Mouse (Mus musculus) ES-Bruce4 (cell line): Measurements from ENCODE around the gene Zfp72. TPM values are rescaled to one million over a fixed set of nuclear protein-coding genes. Genes with fewer than 3 reads are reported as not detected.

Experiments used
- H3K27ac ChIP-seq: 2 replicates; pipeline ENCODE4 v1.5.1; 2012; ENCODE audit warnings: low read length, inconsistent platforms; ENCODE audit not compliant: insufficient read depth
- H3K27me3 ChIP-seq: 2 replicates; pipeline ENCODE4 v1.6.1; 2012; ENCODE audit warnings: mild to moderate bottlenecking, low read length, inconsistent platforms; ENCODE audit not compliant: control insufficient read depth, poor library complexity, insufficient read depth, severe bottlenecking
- H3K36me3 ChIP-seq: 2 replicates; pipeline ENCODE4 v1.6.1; 2012; ENCODE audit warnings: inconsistent platforms, mild to moderate bottlenecking, low read length, moderate library complexity; ENCODE audit not compliant: control insufficient read depth, poor library complexity, insufficient read depth, severe bottlenecking
- H3K4me1 ChIP-seq: one replicate; pipeline ENCODE4 v1.8.1; 2011; ENCODE audit warnings: low read length; ENCODE audit not compliant: control insufficient read depth, insufficient read depth
- H3K4me3 ChIP-seq: 2 replicates; pipeline ENCODE4 v1.5.1; 2011; ENCODE audit warnings: low read depth, mild to moderate bottlenecking, low read length
- H3K9ac ChIP-seq: 2 replicates; pipeline ENCODE4 v1.6.1; 2012; ENCODE audit warnings: low read depth, mild to moderate bottlenecking, inconsistent platforms; ENCODE audit not compliant: poor library complexity, severe bottlenecking
- H3K9me3 ChIP-seq: replicated peaks from 2 replicates; pipeline ENCODE4 v1.6.1; 2012; ENCODE audit warnings: mild to moderate bottlenecking, low read length, inconsistent platforms; ENCODE audit not compliant: control insufficient read depth, poor library complexity, insufficient read depth, severe bottlenecking
- CTCF ChIP-seq: IDR thresholded peaks from one replicate; pipeline ENCODE4 v1.8.1; 2011; ENCODE audit warnings: low read depth, low read length
- EP300 ChIP-seq: IDR thresholded peaks from 2 replicates; pipeline ENCODE4 v1.6.1; 2011; ENCODE audit warnings: low read depth, low read length; ENCODE audit not compliant: insufficient read depth
- POLR2A ChIP-seq: IDR thresholded peaks from one replicate; pipeline ENCODE4 v1.8.1; 2011; ENCODE audit warnings: low read length; ENCODE audit not compliant: insufficient read depth
- polyA plus RNA-seq: library from polyadenylated mRNA; stranded (reverse); fragments of >200 nt; gene quantifications from 2 replicates; pipeline ENCODE4 v1.2.4, GENCODE M21; 2011; ENCODE audit warnings: low read depth; ENCODE audit not compliant: missing spikeins, insufficient read depth, insufficient read length

The Zfp72 gene
- polyA plus RNA-seq, 1 experiment: 5.9 TPM

DNA sequence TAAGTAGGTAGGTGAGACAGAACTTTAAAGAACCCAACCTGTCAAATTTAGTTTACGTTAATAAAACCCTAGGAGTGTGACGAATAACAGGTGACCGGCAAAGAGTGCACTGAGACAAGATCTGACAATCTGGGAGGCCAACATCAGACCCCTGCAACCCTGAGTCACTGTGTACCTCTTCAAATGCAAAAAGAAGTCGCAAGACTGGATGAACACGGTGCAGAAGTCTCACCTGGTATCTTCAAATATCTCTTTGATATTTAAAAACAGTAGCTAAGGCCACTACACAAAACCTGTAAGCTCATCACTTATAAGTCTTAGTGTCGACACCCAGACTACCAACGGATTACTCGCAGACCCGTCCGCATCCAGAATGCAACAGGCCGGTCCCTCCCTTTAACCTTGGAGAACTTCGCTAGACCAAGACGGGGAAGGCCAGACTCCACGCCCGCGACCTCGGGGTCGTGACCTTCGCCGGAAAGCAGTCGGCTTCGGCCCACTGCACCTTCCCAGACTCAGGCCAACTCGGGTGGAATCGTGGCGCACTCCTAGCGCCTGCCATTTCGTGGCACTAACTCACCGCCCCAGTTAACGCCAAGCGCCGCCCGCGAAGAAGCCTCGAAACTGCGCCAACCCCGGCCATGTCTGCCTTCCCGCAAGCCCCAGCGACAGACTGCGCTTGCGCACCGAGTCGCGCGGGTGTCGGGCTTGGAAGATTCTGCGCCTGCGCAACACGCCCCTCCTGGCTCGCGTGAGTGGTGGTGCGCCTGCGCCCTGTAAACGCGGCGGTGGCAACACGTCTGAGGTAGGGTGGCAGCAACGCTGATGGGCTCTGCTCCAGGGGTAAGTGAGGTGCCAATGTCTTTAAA is 40.8 kb downstream of the Zfp72 start, which contains the start of the genes Sdha and Ccdc127:
Gene Sdha, minus strand, starts transcription at position 715 of the 869 bp plus-strand sequence.
Gene Ccdc127, plus strand, starts transcription at position 744 of the 869 bp plus-strand sequence.
- Histone ChIP-seq H3K27me3 (no peaks in the 10 kb centered on the region), H3K36me3 (peaks cover 13% of the 10 kb centered on the region), H3K9me3 (no peaks in the 10 kb centered on the region), H3K4me1 (no peaks in the 10 kb centered on the region), H3K27ac (peak within 1 kb of the TSS; percentile 42; the same call in 1 of the 2 replicates), H3K9ac (peak within 1 kb of the TSS; percentile 61), H3K4me3 (peak within 1 kb of the TSS; percentile 87)
- no peak for TF ChIP-seq EP300
- peak; percentile 96 for TF ChIP-seq POLR2A

DNA sequence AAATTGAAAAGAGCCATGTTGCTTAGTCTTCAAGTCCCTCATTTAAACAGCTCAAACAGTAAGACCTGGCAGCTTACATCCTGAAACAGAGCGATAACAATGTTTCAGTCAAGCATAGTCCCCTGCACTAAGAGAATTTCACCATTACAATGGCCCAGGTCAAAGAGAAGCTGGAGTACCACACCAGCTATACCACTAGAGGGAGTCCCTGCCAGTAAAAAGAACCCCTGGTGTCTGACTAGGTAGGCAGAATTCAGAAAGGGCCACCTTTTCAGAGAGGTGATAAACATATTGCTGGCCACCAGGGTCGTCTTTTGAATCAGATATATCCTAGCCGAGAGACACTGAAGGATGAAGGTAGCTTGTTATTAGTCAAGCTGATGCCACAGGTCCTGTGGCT is 49.6 kb downstream of the Zfp72 start:
- Histone ChIP-seq H3K4me1 (no peaks in the 10 kb centered on the region), H3K9ac (no peak overlapping the region), H3K9me3 (no peaks in the 10 kb centered on the region), H3K27ac (no peak overlapping the region), H3K36me3 (peaks cover 52% of the 10 kb centered on the region), H3K27me3 (no peaks in the 10 kb centered on the region), H3K4me3 (no peak overlapping the region)
- TF ChIP-seq POLR2A: no peak
- TF ChIP-seq CTCF: no peak
- TF ChIP-seq EP300: no peak

DNA sequence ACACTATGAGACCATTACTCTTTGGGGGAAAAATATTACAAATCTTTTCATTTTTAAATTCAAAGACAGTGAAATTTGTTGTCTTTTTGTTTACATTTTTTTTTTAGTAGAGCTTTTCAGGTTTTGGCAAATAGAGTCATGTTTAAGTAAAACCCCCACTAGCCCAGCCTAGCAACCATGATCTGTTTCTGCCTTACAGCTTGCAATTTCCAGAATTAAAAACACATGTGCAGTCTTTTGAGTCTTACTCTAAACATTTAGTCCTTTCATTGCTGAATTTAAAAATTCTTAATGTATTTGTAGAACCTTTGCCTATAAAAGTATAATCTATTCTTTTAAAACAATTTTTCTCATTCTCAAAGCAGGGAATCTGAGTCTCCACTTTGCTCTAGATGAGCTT is 61.3 kb downstream of the Zfp72 start:
- no peak for TF ChIP-seq POLR2A
- no peak for TF ChIP-seq EP300
- no peak for TF ChIP-seq CTCF
- H3K27ac ChIP-seq: no peak overlapping the region

More for the DNA sequence above, 61.3 kb downstream of the Zfp72 start:
- Histone ChIP-seq H3K9me3 (no peaks in the 10 kb centered on the region), H3K27me3 (no peaks in the 10 kb centered on the region), H3K9ac (no peak overlapping the region), H3K4me1 (peaks cover 1% of the 10 kb centered on the region), H3K36me3 (peaks cover 64% of the 10 kb centered on the region), H3K4me3 (no peak overlapping the region)

Other genes starting within 250 kb of the Zfp72 start
- 48.9 and 55.8 TPM in 2 replicates for gene Exoc3, start 182.1 kb downstream of the Zfp72 start, polyA plus RNA-seq
- gene Ahrr, start 98.5 kb downstream of the Zfp72 start, polyA plus RNA-seq: 0.37 and 1.7 TPM in 2 replicates
- gene Pdcd6, start 73.3 kb downstream of the Zfp72 start, polyA plus RNA-seq: 88.7 and 97.1 TPM in 2 replicates
- 219 and 239 TPM in 2 replicates for gene Sdha, start 40.6 kb downstream of the Zfp72 start, polyA plus RNA-seq
- gene Ccdc127, start 40.5 kb downstream of the Zfp72 start, polyA plus RNA-seq: 55.8 TPM in 2 replicates
- not detected in 2 replicates for gene Lrrc14b, start 26.8 kb downstream of the Zfp72 start, polyA plus RNA-seq
- gene Ftl1-ps1, start 8.9 kb upstream of the Zfp72 start, polyA plus RNA-seq: 599 and 638 TPM in 2 replicates
- 18.7 and 24.5 TPM in 2 replicates for gene Zfp825, start 103.2 kb upstream of the Zfp72 start, polyA plus RNA-seq
- 43.5 and 46.1 TPM in 2 replicates for gene Erap1, start 248.7 kb upstream of the Zfp72 start, polyA plus RNA-seq